Mouse (Mus musculus) bone marrow, adult 2 months (tissue): Measurements from ENCODE around the gene Plekha1.

Experiments
- CTCF ChIP-seq: fragments of 200-500 bp; IDR thresholded peaks from 2 replicates; pipeline ENCODE4 v1.5.1; 2011; ENCODE audit warnings: low read length, control low read depth; ENCODE audit not compliant: control insufficient read depth, insufficient read depth
- POLR2A ChIP-seq: fragments of 200-500 bp; IDR thresholded peaks from 2 replicates; pipeline ENCODE4 v1.6.1; 2011; ENCODE audit warnings: low read depth, mild to moderate bottlenecking, control low read depth, low read length, borderline replicate concordance; ENCODE audit not compliant: control insufficient read depth

DNA sequence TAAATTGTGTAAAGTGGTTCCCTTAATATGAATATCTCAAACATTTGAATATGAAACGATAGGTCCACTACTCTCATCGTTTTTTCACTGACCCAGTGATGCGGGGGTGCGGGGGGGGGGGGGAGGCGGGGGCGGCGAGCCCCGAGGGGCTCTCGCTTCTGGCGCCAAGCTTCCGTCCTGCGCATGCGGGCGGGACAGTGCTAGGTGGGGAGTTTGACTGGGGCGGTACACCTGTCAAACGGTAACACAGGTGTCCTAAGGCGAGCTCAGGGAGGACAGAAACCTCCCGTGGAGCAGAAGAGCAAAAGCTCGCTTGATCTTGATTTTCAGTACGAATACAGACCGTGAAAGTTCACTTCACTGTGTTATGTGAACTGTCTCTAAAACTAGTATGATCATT is 31.3 kb upstream of the Plekha1 start:
- TF ChIP-seq POLR2A = no peak
- TF ChIP-seq CTCF = no peak
